Mouse (Mus musculus) heart, postnatal 0 days (tissue): ENCODE results near the gene Cks2. TPM values are rescaled to one million over a fixed set of nuclear protein-coding genes. Genes with fewer than 3 reads are reported as not detected.

Source experiments
- ATAC-seq: fragments of 200-750 bp; cut with Nextera tagmentation; 2 replicates; pipeline ENCODE4 v1.8.0; 2017; ENCODE audit warnings: low read depth, moderate number of reproducible peaks, moderate library complexity; ENCODE audit not compliant: insufficient read depth
- DNase-seq: peaks from one replicate; pipeline ENCODE4 v3.0.0-alpha.2; 2016; ENCODE audit warnings: low spot score
- H3K27ac ChIP-seq: fragments of 300-500 bp; sonication (generic); 2 replicates; pipeline ENCODE4 v1.5.1; 2014; ENCODE audit warnings: low read depth, mild to moderate bottlenecking
- H3K27me3 ChIP-seq: fragments of 300-500 bp; sonication (generic); 2 replicates; pipeline ENCODE4 v1.6.1; 2014; ENCODE audit warnings: low read length, mixed read lengths; ENCODE audit not compliant: control insufficient read depth, insufficient read depth
- H3K36me3 ChIP-seq: fragments of 300-500 bp; sonication (generic); replicated peaks from 2 replicates; pipeline ENCODE4 v1.6.1; 2014; ENCODE audit warnings: low read length, mixed read lengths; ENCODE audit not compliant: control insufficient read depth, insufficient read depth
- H3K4me1 ChIP-seq: fragments of 300-500 bp; sonication (generic); 2 replicates; pipeline ENCODE4 v1.6.1; 2014; ENCODE audit warnings: antibody characterized with exemption; ENCODE audit not compliant: control insufficient read depth, insufficient read depth
- H3K4me2 ChIP-seq: fragments of 300-500 bp; sonication (generic); 2 replicates; pipeline ENCODE4 v1.6.1; 2014; ENCODE audit warnings: low read depth, mild to moderate bottlenecking, low read length, moderate library complexity
- H3K4me3 ChIP-seq: fragments of 300-500 bp; sonication (generic); 2 replicates; pipeline ENCODE4 v1.5.1; 2014; ENCODE audit warnings: low read depth, low read length
- H3K9ac ChIP-seq: fragments of 300-500 bp; sonication (generic); replicated peaks from 2 replicates; pipeline ENCODE4 v1.6.1; 2014; ENCODE audit warnings: low read depth, low read length, mixed read lengths
- H3K9me3 ChIP-seq: fragments of 300-500 bp; sonication (generic); replicated peaks from 2 replicates; pipeline ENCODE4 v1.6.1; 2016; ENCODE audit warnings: low read length; ENCODE audit not compliant: control insufficient read depth
- CTCF ChIP-seq: IDR thresholded peaks from 2 replicates; pipeline ENCODE4 v1.5.1; 2016; ENCODE audit warnings: antibody characterized with exemption, control low read depth, low read depth
- EP300 ChIP-seq: IDR thresholded peaks from 2 replicates; pipeline ENCODE4 v1.6.1; 2016; ENCODE audit warnings: antibody characterized with exemption, low read depth
- WGBS: fragments of 180-500 bp; shearing (Covaris S2); extraction: QIAGEN DNeasy Blood & Tissue Kit; methylation state at CpG from one replicate; pipeline ENCODE4 v1.1.7; 2014; 5-methylcytosine and 5-hydroxymethylcytosine counted together
- polyA plus RNA-seq: library from polyadenylated mRNA; unstranded; fragments of >200 nt; fragmentation: Nextera tagmentation; extraction: Ambion mirVana; gene quantifications from 2 replicates; pipeline ENCODE4 v1.2.1, GENCODE M21; 2015
- total RNA-seq: library from RNA; depleted of rRNA; stranded (reverse); fragments of >200 nt; gene quantifications from 2 replicates; pipeline ENCODE4 v1.2.3, GENCODE M21; 2014; ENCODE audit warnings: low replicate concordance

The Cks2 gene
- total and polyA plus RNA-seq, 2 experiments from 2014 or later = 101 to 228 TPM

- TF ChIP-seq CTCF (no peak), EP300 (no peak)
- no peak overlapping the region for H3K4me2 ChIP-seq
- H3K27ac ChIP-seq = no peak overlapping the region
- no peaks in the 10 kb centered on the region for H3K9me3 ChIP-seq
- ATAC-seq (no peak), DNase-seq (no peak)
- WGBS = 20% methylated on average over 12 of the region's 12 CpGs
- H3K4me1 ChIP-seq = no peaks in the 10 kb centered on the region
- no peak overlapping the region for H3K9ac ChIP-seq
- H3K27me3 ChIP-seq = no peaks in the 10 kb centered on the region
- no peaks in the 10 kb centered on the region for H3K36me3 ChIP-seq
- H3K4me3 ChIP-seq = no peak overlapping the region
These were observed 28.5 kb upstream of the Cks2 start for GRCm38 (mm10) chr13:51616417-51617044.

- H3K4me1 ChIP-seq = no peaks in the 10 kb centered on the region
- TF ChIP-seq CTCF (no peak), EP300 (no peak)
- 51% methylated on average over 1 of the region's 1 CpGs for WGBS
- no peaks in the 10 kb centered on the region for H3K36me3 ChIP-seq
- no peak overlapping the region for H3K4me3 ChIP-seq
- ATAC-seq = no peak
- no peak overlapping the region for H3K4me2 ChIP-seq
- H3K27me3 ChIP-seq = no peaks in the 10 kb centered on the region
- no peak overlapping the region for H3K27ac ChIP-seq
- no peak for DNase-seq
- H3K9me3 ChIP-seq = no peaks in the 10 kb centered on the region
- H3K9ac ChIP-seq = no peak overlapping the region
These were observed 27.7 kb upstream of the Cks2 start for GRCm38 (mm10) chr13:51617306-51617705.

- DNase-seq = peak; percentile 54
- WGBS = 20% methylated on average over 6 of the region's 6 CpGs
- no peaks in the 10 kb centered on the region for H3K27me3 ChIP-seq
- no peaks in the 10 kb centered on the region for H3K36me3 ChIP-seq
- no peak overlapping the region for H3K4me3 ChIP-seq
- TF ChIP-seq EP300 (no peak), CTCF (peak; percentile 81)
- H3K4me2 ChIP-seq = no peak overlapping the region
- no peak overlapping the region for H3K27ac ChIP-seq
- no peaks in the 10 kb centered on the region for H3K9me3 ChIP-seq
- H3K9ac ChIP-seq = no peak overlapping the region
- no peaks in the 10 kb centered on the region for H3K4me1 ChIP-seq
- no peak for ATAC-seq
These were observed 27.2 kb upstream of the Cks2 start for GRCm38 (mm10) chr13:51617861-51618260.

GRCm38 (mm10) chr13:51618602-51619001 is 26.4 kb upstream of the Cks2 start:
- DNase-seq (no peak), ATAC-seq (no peak)
- no peaks in the 10 kb centered on the region for H3K36me3 ChIP-seq
- H3K4me1 ChIP-seq = no peaks in the 10 kb centered on the region
- no peaks in the 10 kb centered on the region for H3K9me3 ChIP-seq
- H3K9ac ChIP-seq = no peak overlapping the region
- TF ChIP-seq EP300 (no peak), CTCF (no peak)
- H3K27ac ChIP-seq = no peak overlapping the region
- H3K4me3 ChIP-seq = no peak overlapping the region
- WGBS = 31% methylated on average over 6 of the region's 9 CpGs
- no peak overlapping the region for H3K4me2 ChIP-seq
- no peaks in the 10 kb centered on the region for H3K27me3 ChIP-seq

GRCm38 (mm10) chr13:51622626-51623025 is 22.4 kb upstream of the Cks2 start:
- TF ChIP-seq CTCF = no peak
- TF ChIP-seq EP300 = no peak
- no peaks in the 10 kb centered on the region for H3K4me1 ChIP-seq
- H3K27ac ChIP-seq = no peak overlapping the region
- DNase-seq = no peak
- 65% methylated on average over 5 of the region's 5 CpGs for WGBS
- H3K4me3 ChIP-seq = no peak overlapping the region
- H3K4me2 ChIP-seq = no peak overlapping the region
- no peaks in the 10 kb centered on the region for H3K27me3 ChIP-seq
- H3K36me3 ChIP-seq = no peaks in the 10 kb centered on the region
- ATAC-seq = no peak
- H3K9ac ChIP-seq = no peak overlapping the region
- H3K9me3 ChIP-seq = no peaks in the 10 kb centered on the region

- no peak overlapping the region for H3K9ac ChIP-seq
- no peaks in the 10 kb centered on the region for H3K9me3 ChIP-seq
- H3K4me1 ChIP-seq = no peaks in the 10 kb centered on the region
- no peak overlapping the region for H3K4me2 ChIP-seq
- DNase-seq = no peak
- no peak overlapping the region for H3K4me3 ChIP-seq
- H3K36me3 ChIP-seq = no peaks in the 10 kb centered on the region
- ATAC-seq = no peak
- WGBS = 84% methylated on average over 2 of the region's 2 CpGs
- no peaks in the 10 kb centered on the region for H3K27me3 ChIP-seq
- TF ChIP-seq EP300 (no peak), CTCF (no peak)
- H3K27ac ChIP-seq = no peak overlapping the region
These were observed 21.4 kb upstream of the Cks2 start for GRCm38 (mm10) chr13:51623678-51624077.
